Mouse (Mus musculus) kidney, adult 2 months (tissue): ENCODE results near the gene Mlh1. TPM values are rescaled to one million over a fixed set of nuclear protein-coding genes. Genes with fewer than 3 reads are reported as not detected.
A peak's percentile ranks its signal among the peaks of the same experiment; 100 is the strongest.

Experiments
- DNase-seq: peaks from one replicate; pipeline ENCODE4 v3.0.0; 2021
- H3K27ac ChIP-seq: fragments of 200-500 bp; 2 replicates; pipeline ENCODE4 v1.5.1; 2012; ENCODE audit warnings: low read depth, low read length, control low read depth, inconsistent platforms; ENCODE audit not compliant: insufficient read depth
- H3K27me3 ChIP-seq: fragments of 200-500 bp; replicated peaks from 2 replicates; pipeline ENCODE4 v1.6.1; 2012; ENCODE audit warnings: mild to moderate bottlenecking, moderate library complexity, low read length, inconsistent platforms; ENCODE audit not compliant: control insufficient read depth, insufficient read depth
- H3K36me3 ChIP-seq: fragments of 200-500 bp; 2 replicates; pipeline ENCODE4 v1.6.1; 2012; ENCODE audit warnings: mild to moderate bottlenecking, moderate library complexity, low read length, inconsistent platforms; ENCODE audit not compliant: control insufficient read depth, insufficient read depth
- H3K4me1 ChIP-seq: fragments of 200-500 bp; 2 replicates; pipeline ENCODE4 v1.6.1; 2011; ENCODE audit warnings: low read length; ENCODE audit not compliant: control insufficient read depth, insufficient read depth
- H3K4me3 ChIP-seq: fragments of 200-500 bp; 2 replicates; pipeline ENCODE4 v1.5.1; 2011; ENCODE audit warnings: mild to moderate bottlenecking, low read depth, low read length, control low read depth; ENCODE audit not compliant: insufficient read depth
- CTCF ChIP-seq: fragments of 200-500 bp; conservative IDR thresholded peaks from 2 replicates; pipeline ENCODE4 v1.5.1; 2011; ENCODE audit warnings: low read depth, mild to moderate bottlenecking, control low read depth, low read length, moderate library complexity, mixed read lengths; ENCODE audit not compliant: insufficient read depth, insufficient read length
- POLR2A ChIP-seq: fragments of 200-500 bp; IDR thresholded peaks from one replicate; pipeline ENCODE4 v1.6.1; 2011; ENCODE audit warnings: low read depth, low read length, control low read depth
- WGBS: fragments of 180-500 bp; shearing (Covaris S2); methylation state at CpG from one replicate; pipeline ENCODE4 v1.1.7; 2018; 5-methylcytosine and 5-hydroxymethylcytosine counted together
- polyA plus RNA-seq: library from polyadenylated mRNA; depleted of rRNA; stranded (reverse); fragments of >200 nt; gene quantifications from 2 replicates; pipeline ENCODE4 v1.2.3, GENCODE M21; 2012

Gene Mlh1
- polyA plus RNA-seq, 1 experiment = 14.1 TPM

GRCm38 (mm10) chr9:111285676-111286075, 14.1 kb upstream of the Mlh1 start:
- Histone ChIP-seq H3K27me3 (no peaks in the 10 kb centered on the region), H3K4me3 (no peak overlapping the region), H3K36me3 (no peaks in the 10 kb centered on the region), H3K4me1 (peaks cover 5% of the 10 kb centered on the region; the same call in 1 of the 2 replicates), H3K27ac (no peak overlapping the region)
- WGBS = 38% methylated on average over 5 of the region's 5 CpGs
- DNase-seq = no peak
- no peak for TF ChIP-seq CTCF
- TF ChIP-seq POLR2A = no peak

GRCm38 (mm10) chr9:111285061-111285460, 13.5 kb upstream of the Mlh1 start:
- WGBS = 76% methylated on average over 3 of the region's 3 CpGs
- no peak for DNase-seq
- Histone ChIP-seq H3K4me3 (no peak overlapping the region), H3K27me3 (no peaks in the 10 kb centered on the region), H3K27ac (no peak overlapping the region), H3K4me1 (peaks cover 5% of the 10 kb centered on the region; the same call in 1 of the 2 replicates), H3K36me3 (no peaks in the 10 kb centered on the region)
- no peak for TF ChIP-seq POLR2A

GRCm38 (mm10) chr9:111275156-111275555, 3.6 kb upstream of the Mlh1 start:
- Histone ChIP-seq H3K36me3 (no peaks in the 10 kb centered on the region; the same call in none of the 2 replicates), H3K4me3 (no peak overlapping the region), H3K4me1 (peaks cover 12% of the 10 kb centered on the region), H3K27me3 (no peaks in the 10 kb centered on the region), H3K27ac (no peak overlapping the region)
- peak; percentile 17 for DNase-seq
- WGBS = 17% methylated on average over 1 of the region's 1 CpGs
- TF ChIP-seq CTCF (no peak), POLR2A (no peak)

GRCm38 (mm10) chr9:111273958-111274357, 2.4 kb upstream of the Mlh1 start:
- no peaks in the 10 kb centered on the region for H3K27me3 ChIP-seq
- peaks cover 12% of the 10 kb centered on the region for H3K4me1 ChIP-seq
- H3K4me3 ChIP-seq = no peak overlapping the region
- WGBS = 29% methylated on average over 1 of the region's 1 CpGs
- no peak for DNase-seq
- no peak overlapping the region for H3K27ac ChIP-seq
- no peak for TF ChIP-seq CTCF
- no peak for TF ChIP-seq POLR2A
- no peaks in the 10 kb centered on the region; the same call in 1 of the 2 replicates for H3K36me3 ChIP-seq

- 38% methylated on average over 15 of the region's 15 CpGs for WGBS
- peak overlapping the region; percentile 84 for H3K4me3 ChIP-seq
- TF ChIP-seq CTCF = no peak
- no peak for TF ChIP-seq POLR2A
- no peak for DNase-seq
- H3K36me3 ChIP-seq = no peaks in the 10 kb centered on the region; the same call in 1 of the 2 replicates
- H3K4me1 ChIP-seq = peaks cover 12% of the 10 kb centered on the region
- no peaks in the 10 kb centered on the region for H3K27me3 ChIP-seq
- H3K27ac ChIP-seq = no peak overlapping the region
These were observed 1.6 kb upstream of the Mlh1 start for GRCm38 (mm10) chr9:111272996-111273785.

- H3K36me3 ChIP-seq = no peaks in the 10 kb centered on the region; the same call in 1 of the 2 replicates
- H3K4me1 ChIP-seq = peaks cover 12% of the 10 kb centered on the region
- no peaks in the 10 kb centered on the region for H3K27me3 ChIP-seq
- 2% methylated on average over 19 of the region's 19 CpGs for WGBS
- H3K27ac ChIP-seq = peak overlapping the region; percentile 88
- no peak for TF ChIP-seq POLR2A
- no peak for TF ChIP-seq CTCF
- DNase-seq = peak; percentile 51
- peak overlapping the region; percentile 84 for H3K4me3 ChIP-seq
These were observed 765 bp upstream of the Mlh1 start for GRCm38 (mm10) chr9:111272356-111272755.

- H3K27me3 ChIP-seq = no peaks in the 10 kb centered on the region
- peak overlapping the region; percentile 54 for H3K27ac ChIP-seq
- TF ChIP-seq POLR2A = no peak
- TF ChIP-seq CTCF = no peak
- under 1% methylated on average over 32 of the region's 32 CpGs for WGBS
- DNase-seq = no peak
- no peaks in the 10 kb centered on the region; the same call in 1 of the 2 replicates for H3K36me3 ChIP-seq
- peak overlapping the region; percentile 92 for H3K4me3 ChIP-seq
- peaks cover 12% of the 10 kb centered on the region for H3K4me1 ChIP-seq
These were observed 546 bp downstream of the Mlh1 start for GRCm38 (mm10) chr9:111271056-111271433.

GRCm38 (mm10) chr9:111270606-111271005, 985 bp downstream of the Mlh1 start:
- no peaks in the 10 kb centered on the region; the same call in 1 of the 2 replicates for H3K36me3 ChIP-seq
- no peak for DNase-seq
- WGBS = 7% methylated on average over 5 of the region's 5 CpGs
- no peaks in the 10 kb centered on the region for H3K27me3 ChIP-seq
- peak overlapping the region; percentile 54; the same call in 1 of the 2 replicates for H3K27ac ChIP-seq
- TF ChIP-seq POLR2A (no peak), CTCF (no peak)
- H3K4me1 ChIP-seq = peaks cover 12% of the 10 kb centered on the region
- H3K4me3 ChIP-seq = peak overlapping the region; percentile 92
